Mouse (Mus musculus) neural tube, embryonic 12.5 days (tissue): ENCODE data around the gene Pcdh8. TPM values are rescaled to one million over a fixed set of nuclear protein-coding genes. Genes with fewer than 3 reads are reported as not detected.

ENCODE experiments used
- ATAC-seq: fragments of 200-750 bp; cut with Nextera tagmentation; 2 replicates; pipeline ENCODE4 v1.8.0; 2017; ENCODE audit warnings: low read depth, mild to moderate bottlenecking, moderate TSS enrichment, moderate library complexity; ENCODE audit not compliant: low FRiP score
- H3K27ac ChIP-seq: fragments of 300-500 bp; sonication (generic); 2 replicates; pipeline ENCODE4 v1.5.1; 2016
- H3K27me3 ChIP-seq: fragments of 300-500 bp; sonication (generic); replicated peaks from 2 replicates; pipeline ENCODE4 v1.6.1; 2016; ENCODE audit warnings: mild to moderate bottlenecking
- H3K36me3 ChIP-seq: fragments of 300-500 bp; sonication (generic); 2 replicates; pipeline ENCODE4 v1.6.1; 2016; ENCODE audit warnings: mild to moderate bottlenecking
- H3K4me1 ChIP-seq: fragments of 300-500 bp; sonication (generic); 2 replicates; pipeline ENCODE4 v1.6.1; 2016
- H3K4me2 ChIP-seq: fragments of 300-500 bp; sonication (generic); replicated peaks from 2 replicates; pipeline ENCODE4 v1.6.1; 2016; ENCODE audit warnings: mild to moderate bottlenecking
- H3K4me3 ChIP-seq: fragments of 300-500 bp; sonication (generic); 2 replicates; pipeline ENCODE4 v1.5.1; 2016
- H3K9ac ChIP-seq: fragments of 300-500 bp; sonication (generic); 2 replicates; pipeline ENCODE4 v1.6.1; 2016; ENCODE audit warnings: mild to moderate bottlenecking
- H3K9me3 ChIP-seq: fragments of 300-500 bp; sonication (generic); 2 replicates; pipeline ENCODE4 v1.6.1; 2016; ENCODE audit warnings: mild to moderate bottlenecking
- WGBS: fragments of 180-500 bp; shearing (Covaris S2); methylation state at CpG from one replicate; pipeline ENCODE4 v1.1.7; 2016; 5-methylcytosine and 5-hydroxymethylcytosine counted together
- microRNA counts: library from miRNA; unstranded; fragments of <30 nt; microRNA quantifications from one replicate; lab custom pipeline; 2017
- microRNA-seq: library from miRNA; unstranded; fragments of <30 nt; microRNA quantifications from one replicate; pipeline ENCODE4, GENCODE M21; 2017
- polyA plus RNA-seq: library from polyadenylated mRNA; unstranded; fragments of >200 nt; fragmentation: Nextera tagmentation; extraction: Ambion mirVana; gene quantifications from 2 replicates; pipeline ENCODE4 v1.2.1, GENCODE M21; 2016

Pcdh8 gene
- polyA plus RNA-seq, 1 experiment from 2014 or later, result 43.8 TPM

DNA sequence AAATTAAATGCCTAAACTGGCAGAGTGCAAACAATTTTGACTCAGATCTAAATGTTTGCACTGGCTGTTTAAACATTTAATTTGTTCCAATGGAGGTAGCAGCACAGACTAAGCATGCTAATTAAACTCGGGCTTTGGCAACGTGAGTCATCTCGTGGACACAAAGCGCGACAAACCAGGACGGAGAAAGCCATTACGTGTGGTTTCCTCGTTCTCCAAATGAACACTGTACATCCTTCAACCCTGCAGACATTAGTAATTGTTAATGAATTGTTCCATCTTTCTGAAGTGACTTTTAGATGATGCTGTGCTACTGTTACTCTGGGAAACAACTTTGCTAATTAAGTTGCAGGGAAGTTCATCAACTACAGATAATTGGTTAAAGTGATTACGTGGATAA, 32.7 kb downstream of the Pcdh8 start:
- no peaks in the 10 kb centered on the region for H3K36me3 ChIP-seq
- H3K4me3 ChIP-seq, result no peak overlapping the region
- no peaks in the 10 kb centered on the region for H3K27me3 ChIP-seq
- no peak for ATAC-seq
- no peak overlapping the region for H3K4me2 ChIP-seq
- H3K4me1 ChIP-seq, result 0 out of 2 replicates have a peak, but pooled peaks cover 2% of the 10 kb centered on the region
- H3K27ac ChIP-seq, result no peak overlapping the region
- no peak overlapping the region for H3K9ac ChIP-seq
- WGBS, result 65% methylated on average over 9 of the region's 9 CpGs
- H3K9me3 ChIP-seq, result no peaks in the 10 kb centered on the region

DNA sequence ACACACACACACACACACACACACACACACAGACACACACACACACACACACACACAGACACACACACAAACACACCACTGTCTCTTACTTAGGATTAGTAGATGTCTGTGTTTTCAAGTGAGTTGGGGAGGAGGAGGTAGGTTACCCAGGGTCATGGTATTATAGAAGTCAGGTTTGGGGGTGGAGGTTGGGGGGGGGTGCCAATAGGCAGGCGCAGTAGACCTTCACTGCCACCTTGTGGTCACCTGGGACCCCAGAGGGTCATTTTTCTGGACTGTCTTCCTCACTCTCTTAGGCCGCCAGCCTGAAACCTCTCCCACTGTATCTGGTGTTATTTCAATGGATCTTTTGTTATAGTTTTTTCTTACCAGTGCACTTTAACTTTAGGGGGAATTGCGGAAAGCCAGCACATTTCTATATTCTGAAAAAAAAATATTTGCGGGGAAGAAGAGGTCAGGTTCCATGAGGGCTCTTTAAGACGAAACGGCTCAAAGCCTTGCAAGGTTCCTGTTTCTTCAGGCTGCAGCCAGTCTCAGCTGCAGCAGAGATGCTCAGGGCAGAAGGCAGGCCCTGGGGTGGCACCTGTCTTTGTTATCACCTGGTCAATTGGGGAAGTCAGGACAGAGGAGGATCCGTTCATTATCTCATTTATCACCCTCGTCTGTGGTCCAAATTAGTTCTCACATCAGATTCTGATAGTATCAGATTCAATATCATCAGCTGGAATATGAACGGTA, 33.3 kb downstream of the Pcdh8 start:
- H3K9ac ChIP-seq, result no peak overlapping the region
- H3K4me1 ChIP-seq, result 0 out of 2 replicates have a peak, but pooled peaks cover 2% of the 10 kb centered on the region
- no peak overlapping the region for H3K4me2 ChIP-seq
- ATAC-seq, result peak; percentile 41; the same call in 1 of the 2 replicates
- H3K27me3 ChIP-seq, result no peaks in the 10 kb centered on the region
- H3K36me3 ChIP-seq, result no peaks in the 10 kb centered on the region
- no peak overlapping the region for H3K4me3 ChIP-seq
- no peak overlapping the region for H3K27ac ChIP-seq
- H3K9me3 ChIP-seq, result no peaks in the 10 kb centered on the region
- WGBS, result 65% methylated on average over 9 of the region's 9 CpGs

GRCm38 (mm10) chr14:79736781-79737180, 34.3 kb downstream of the Pcdh8 start:
- no peak overlapping the region for H3K27ac ChIP-seq
- no peaks in the 10 kb centered on the region for H3K36me3 ChIP-seq
- 70% methylated on average over 6 of the region's 6 CpGs for WGBS
- no peak overlapping the region for H3K4me3 ChIP-seq
- no peak overlapping the region for H3K9ac ChIP-seq
- H3K27me3 ChIP-seq, result no peaks in the 10 kb centered on the region
- H3K4me1 ChIP-seq, result 0 out of 2 replicates have a peak, but pooled peaks cover 2% of the 10 kb centered on the region
- H3K4me2 ChIP-seq, result no peak overlapping the region
- ATAC-seq, result no peak
- no peaks in the 10 kb centered on the region for H3K9me3 ChIP-seq

- no peaks in the 10 kb centered on the region for H3K27me3 ChIP-seq
- H3K4me3 ChIP-seq, result no peak overlapping the region
- no peak overlapping the region for H3K27ac ChIP-seq
- no peak overlapping the region for H3K9ac ChIP-seq
- WGBS, result 77% methylated on average over 6 of the region's 6 CpGs
- no peaks in the 10 kb centered on the region for H3K9me3 ChIP-seq
- H3K36me3 ChIP-seq, result no peaks in the 10 kb centered on the region
- H3K4me2 ChIP-seq, result no peak overlapping the region
- ATAC-seq, result no peak
- H3K4me1 ChIP-seq, result 0 out of 2 replicates have a peak, but pooled peaks cover 2% of the 10 kb centered on the region
Measured at GRCm38 (mm10) chr14:79733501-79733900, 37.6 kb downstream of the Pcdh8 start.

GRCm38 (mm10) chr14:79728811-79729210, 42.3 kb downstream of the Pcdh8 start:
- Histone ChIP-seq H3K27me3 (no peaks in the 10 kb centered on the region), H3K27ac (no peak overlapping the region), H3K36me3 (no peaks in the 10 kb centered on the region), H3K9me3 (no peaks in the 10 kb centered on the region), H3K4me2 (no peak overlapping the region), H3K9ac (no peak overlapping the region), H3K4me1 (peaks cover 7% of the 10 kb centered on the region), H3K4me3 (no peak overlapping the region)
- no peak for ATAC-seq
- 71% methylated on average over 6 of the region's 6 CpGs for WGBS

- ATAC-seq, result peak; percentile 65
- H3K4me1 ChIP-seq, result peaks cover 11% of the 10 kb centered on the region
- H3K27ac ChIP-seq, result 0 out of 2 replicates have a peak overlapping the region, but pooled peaks have one; percentile 21
- H3K36me3 ChIP-seq, result no peaks in the 10 kb centered on the region
- H3K9ac ChIP-seq, result no peak overlapping the region
- no peaks in the 10 kb centered on the region for H3K27me3 ChIP-seq
- no peak overlapping the region for H3K4me3 ChIP-seq
- WGBS, result 73% methylated on average over 18 of the region's 18 CpGs
- no peaks in the 10 kb centered on the region for H3K9me3 ChIP-seq
- no peak overlapping the region for H3K4me2 ChIP-seq
Measured at GRCm38 (mm10) chr14:79724002-79724681, 47.0 kb downstream of the Pcdh8 start.

DNA sequence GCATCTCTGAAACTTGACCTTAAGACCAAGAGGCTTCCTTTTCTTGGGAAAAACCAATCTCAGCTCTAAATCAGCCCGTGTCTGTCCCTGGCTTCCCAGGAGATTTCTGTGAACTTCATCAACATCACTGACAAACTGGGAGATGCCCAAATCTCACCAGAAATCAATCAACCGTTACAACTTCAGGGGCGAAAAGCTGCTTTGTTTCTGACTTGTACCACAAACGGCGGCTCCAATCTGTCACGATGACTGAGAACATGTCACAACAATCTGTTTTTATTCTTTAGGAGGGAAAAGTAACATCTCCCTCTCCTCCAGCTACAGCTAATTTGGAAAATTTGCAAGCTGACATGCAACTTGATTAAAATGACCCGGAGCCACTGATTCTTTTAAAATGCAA, 48.9 kb downstream of the Pcdh8 start:
- Histone ChIP-seq H3K27me3 (no peaks in the 10 kb centered on the region), H3K9ac (no peak overlapping the region), H3K27ac (no peak overlapping the region), H3K4me1 (peaks cover 11% of the 10 kb centered on the region), H3K36me3 (no peaks in the 10 kb centered on the region), H3K4me2 (no peak overlapping the region), H3K4me3 (no peak overlapping the region), H3K9me3 (no peaks in the 10 kb centered on the region)
- WGBS, result 62% methylated on average over 7 of the region's 7 CpGs
- ATAC-seq, result no peak

MicroRNAs within 50 kb of the gene (microRNA counts, 519-probe panel; counts per million panel counts)
- 342 counts per million, percentile 67 among the panel's probes with 10 or more counts for microRNA mmu-miR-759 (lab: Ali Mortazavi, UCI)

Small RNA genes within 50 kb of the gene (microRNA-seq; reads per million reads assigned to microRNA genes)
- gene Mir759, result not detected

Other genes with a start within 250 kb of the Pcdh8 start
- gene Sugt1, start 183.6 kb downstream of the Pcdh8 start, polyA plus RNA-seq, result 118 and 127 TPM in 2 replicates
- 11.3 and 15.2 TPM in 2 replicates for gene Cnmd, start 109.1 kb downstream of the Pcdh8 start, polyA plus RNA-seq
- gene Olfm4, start 212.8 kb upstream of the Pcdh8 start, polyA plus RNA-seq, result 1.1 and 1.8 TPM in 2 replicates